Mouse (Mus musculus) limb, embryonic 14.5 days (tissue): ENCODE measurements at regions not wholly inside any gene's neighbourhood (a gene's known extent, or its start where the extent isn't known, plus 50 kb on each side); places are given as distances from the start of the nearest gene placed in this dataset.

Experiments used
- ATAC-seq: fragments of 200-750 bp; cut with Nextera tagmentation; 2 replicates; pipeline ENCODE4 v1.8.0; 2017; ENCODE audit warnings: low read depth, moderate number of reproducible peaks, moderate TSS enrichment; ENCODE audit not compliant: low FRiP score
- DNase-seq: peaks from one replicate; pipeline ENCODE4 v3.0.0-alpha.2; 2015; ENCODE audit warnings: low spot score
- H3K27ac ChIP-seq: fragments of 300-500 bp; sonication (generic); replicated peaks from 2 replicates; pipeline ENCODE4 v1.5.1; 2014; ENCODE audit warnings: low read depth, mild to moderate bottlenecking, low read length, moderate library complexity, mixed read lengths
- H3K27me3 ChIP-seq: fragments of 300-500 bp; sonication (generic); 2 replicates; pipeline ENCODE4 v1.6.1; 2014; ENCODE audit warnings: low read length, mixed read lengths; ENCODE audit not compliant: control insufficient read depth, insufficient read depth
- H3K36me3 ChIP-seq: fragments of 300-500 bp; sonication (generic); 2 replicates; pipeline ENCODE4 v1.6.1; 2014; ENCODE audit warnings: mild to moderate bottlenecking, low read length, moderate library complexity, mixed read lengths; ENCODE audit not compliant: control insufficient read depth, insufficient read depth
- H3K4me1 ChIP-seq: fragments of 300-500 bp; sonication (generic); 2 replicates; pipeline ENCODE4 v1.6.1; 2014; ENCODE audit warnings: antibody characterized with exemption, low read length, mixed read lengths; ENCODE audit not compliant: control insufficient read depth, insufficient read depth
- H3K4me2 ChIP-seq: fragments of 300-500 bp; sonication (generic); replicated peaks from 2 replicates; pipeline ENCODE4 v1.6.1; 2014; ENCODE audit warnings: low read depth, mild to moderate bottlenecking, low read length, moderate library complexity; ENCODE audit not compliant: severe bottlenecking
- H3K4me3 ChIP-seq: fragments of 300-500 bp; sonication (generic); replicated peaks from 2 replicates; pipeline ENCODE4 v1.5.1; 2014; ENCODE audit warnings: low read length
- H3K9ac ChIP-seq: fragments of 300-500 bp; sonication (generic); 2 replicates; pipeline ENCODE4 v1.6.1; 2014; ENCODE audit warnings: mild to moderate bottlenecking, low read depth, low read length, moderate library complexity; ENCODE audit not compliant: severe bottlenecking
- H3K9me3 ChIP-seq: fragments of 300-500 bp; sonication (generic); 2 replicates; pipeline ENCODE4 v1.6.1; 2016; ENCODE audit warnings: low read length; ENCODE audit not compliant: control insufficient read depth
- POLR2A ChIP-seq: fragments of 200-500 bp; IDR thresholded peaks from 2 replicates; pipeline ENCODE4 v1.8.0; 2012; ENCODE audit warnings: inconsistent platforms, mild to moderate bottlenecking, moderate library complexity, borderline replicate concordance; ENCODE audit not compliant: insufficient read depth, insufficient read length; ENCODE audit errors: extremely low read depth
- WGBS: fragments of 180-500 bp; shearing (Covaris S2); extraction: QIAGEN DNeasy Blood & Tissue Kit; methylation state at CpG from one replicate; pipeline ENCODE4 v1.1.7; 2014; 5-methylcytosine and 5-hydroxymethylcytosine counted together

DNA sequence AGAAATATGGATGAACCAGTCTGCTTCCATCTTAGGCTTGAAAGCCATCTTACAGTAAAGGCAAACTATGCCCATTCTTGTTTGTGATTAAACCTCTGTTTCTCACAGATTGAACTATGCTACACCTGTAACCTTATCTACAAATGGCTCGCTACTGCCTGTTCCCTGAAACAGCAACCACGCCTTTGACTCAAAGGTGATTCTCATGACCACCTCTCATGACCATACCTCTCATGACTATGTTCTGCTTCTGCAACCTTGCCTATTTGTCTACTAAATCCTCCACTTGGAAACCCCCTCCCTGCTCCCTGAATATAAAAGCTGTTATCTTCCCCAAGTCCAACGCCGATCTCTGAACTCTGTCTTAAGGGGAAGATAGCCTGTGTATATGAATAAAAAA lies 296.7 kb upstream of the Adgrl2 start:
- Histone ChIP-seq H3K4me2 (no peak overlapping the region), H3K9me3 (no peaks in the 10 kb centered on the region), H3K4me1 (no peaks in the 10 kb centered on the region), H3K36me3 (no peaks in the 10 kb centered on the region), H3K9ac (no peak overlapping the region), H3K4me3 (no peak overlapping the region), H3K27me3 (no peaks in the 10 kb centered on the region), H3K27ac (no peak overlapping the region)
- 93% methylated on average over 4 of the region's 4 CpGs for WGBS
- ATAC-seq (no peak), DNase-seq (no peak)
- TF ChIP-seq POLR2A, result no peak

DNA sequence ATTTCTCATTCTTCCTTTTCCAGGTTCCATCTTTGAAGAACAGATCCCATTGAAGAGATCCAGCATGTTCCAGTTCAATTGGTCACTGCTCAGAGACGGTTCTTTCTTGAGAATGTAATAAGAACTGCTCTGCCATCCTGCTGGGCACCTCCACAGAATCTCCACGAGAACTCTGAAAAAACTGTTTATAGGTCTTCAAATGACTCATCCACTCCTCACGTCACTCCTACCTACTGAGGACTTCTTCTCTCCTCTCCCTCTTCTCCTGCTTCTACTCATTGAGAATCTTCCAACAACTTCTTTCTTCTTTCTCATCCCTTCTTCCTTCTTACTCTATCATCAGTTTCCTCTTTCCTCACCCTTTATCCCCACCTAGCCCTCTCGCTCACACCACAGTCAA lies 294.6 kb upstream of the Adgrl2 start:
- no peak overlapping the region for H3K4me3 ChIP-seq
- ATAC-seq (no peak), DNase-seq (no peak)
- H3K4me2 ChIP-seq, result no peak overlapping the region
- H3K27me3 ChIP-seq, result no peaks in the 10 kb centered on the region
- H3K4me1 ChIP-seq, result no peaks in the 10 kb centered on the region
- 83% methylated on average over 4 of the region's 4 CpGs for WGBS
- no peaks in the 10 kb centered on the region for H3K9me3 ChIP-seq
- no peak overlapping the region for H3K9ac ChIP-seq
- TF ChIP-seq POLR2A, result no peak
- no peak overlapping the region for H3K27ac ChIP-seq
- H3K36me3 ChIP-seq, result no peaks in the 10 kb centered on the region

DNA sequence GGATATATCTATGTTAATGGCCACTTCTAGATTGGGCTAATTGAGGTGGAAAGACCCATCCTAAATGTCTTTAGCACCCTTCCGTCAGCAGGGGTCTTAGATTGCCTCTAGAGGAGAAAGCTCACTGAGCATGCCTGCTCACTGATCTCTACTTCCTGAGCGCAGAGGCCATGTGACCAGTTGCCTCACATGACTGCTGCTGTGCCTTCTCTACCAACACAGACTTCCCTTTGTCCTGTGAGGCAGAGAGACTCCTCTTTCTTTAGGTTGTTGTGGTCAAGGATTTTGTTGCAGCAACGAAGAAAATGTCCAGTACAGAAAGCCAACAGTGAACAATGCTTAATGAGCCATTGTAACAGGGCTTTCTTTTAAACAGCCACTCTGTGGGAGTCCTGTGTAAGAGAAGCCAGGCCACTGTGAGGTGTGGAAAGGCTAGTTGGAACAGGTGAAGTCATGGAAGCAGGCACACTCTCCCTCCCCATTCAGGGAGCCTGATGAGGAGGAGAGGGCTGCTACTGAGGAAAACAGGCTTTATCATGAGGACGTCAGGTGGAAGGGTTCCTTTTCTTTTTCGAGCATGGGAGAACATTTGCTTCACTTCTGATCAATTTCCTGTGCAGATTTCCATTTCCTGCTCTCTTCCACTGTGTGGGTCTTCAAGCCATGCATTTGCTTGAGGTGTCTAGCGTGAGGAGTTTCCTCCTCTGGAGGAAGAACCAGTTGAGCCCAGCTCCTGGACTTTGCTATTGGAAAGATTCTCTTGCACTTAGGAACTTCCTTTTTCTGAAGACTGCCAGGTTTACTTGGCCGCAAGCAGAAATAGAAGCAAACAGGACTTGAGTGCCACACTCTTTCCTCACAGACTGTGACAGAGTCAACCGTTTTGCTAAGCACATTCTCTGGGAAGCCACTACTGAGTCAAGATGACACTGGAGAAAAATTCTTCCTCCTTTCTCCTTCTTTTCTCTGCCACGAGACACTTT lies 290.7 kb upstream of the Adgrl2 start:
- ATAC-seq (no peak), DNase-seq (no peak)
- WGBS, result 80% methylated on average over 9 of the region's 9 CpGs
- no peak overlapping the region for H3K27ac ChIP-seq
- no peak overlapping the region for H3K4me2 ChIP-seq
- TF ChIP-seq POLR2A, result no peak
- no peaks in the 10 kb centered on the region for H3K4me1 ChIP-seq
- no peaks in the 10 kb centered on the region for H3K36me3 ChIP-seq
- H3K9ac ChIP-seq, result no peak overlapping the region
- no peaks in the 10 kb centered on the region for H3K27me3 ChIP-seq
- no peaks in the 10 kb centered on the region for H3K9me3 ChIP-seq
- H3K4me3 ChIP-seq, result no peak overlapping the region

DNA sequence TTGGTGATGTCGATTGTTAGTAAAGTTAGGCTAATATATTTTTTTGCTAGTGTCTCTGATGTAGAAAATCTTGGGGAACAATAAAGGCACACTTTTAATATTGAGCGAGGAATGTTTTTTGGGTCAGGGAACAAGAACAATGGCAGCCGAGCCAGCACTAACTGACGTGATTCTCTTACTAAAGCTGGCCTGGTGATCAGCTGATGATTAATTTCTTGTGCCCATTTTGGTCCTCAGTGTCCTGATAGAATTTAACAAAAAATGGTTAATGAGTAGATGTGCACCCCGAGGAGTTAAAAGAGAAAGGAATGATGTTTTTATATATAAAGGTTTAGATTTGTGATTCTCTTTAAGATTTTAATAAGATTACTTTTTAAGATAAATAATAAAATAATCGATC lies 289.0 kb upstream of the Adgrl2 start:
- Histone ChIP-seq H3K36me3 (no peaks in the 10 kb centered on the region), H3K27me3 (no peaks in the 10 kb centered on the region), H3K27ac (no peak overlapping the region), H3K9me3 (no peaks in the 10 kb centered on the region), H3K4me2 (no peak overlapping the region), H3K9ac (no peak overlapping the region), H3K4me3 (no peak overlapping the region), H3K4me1 (no peaks in the 10 kb centered on the region)
- TF ChIP-seq POLR2A, result no peak
- WGBS, result 88% methylated on average over 6 of the region's 6 CpGs
- ATAC-seq (no peak), DNase-seq (no peak)

DNA sequence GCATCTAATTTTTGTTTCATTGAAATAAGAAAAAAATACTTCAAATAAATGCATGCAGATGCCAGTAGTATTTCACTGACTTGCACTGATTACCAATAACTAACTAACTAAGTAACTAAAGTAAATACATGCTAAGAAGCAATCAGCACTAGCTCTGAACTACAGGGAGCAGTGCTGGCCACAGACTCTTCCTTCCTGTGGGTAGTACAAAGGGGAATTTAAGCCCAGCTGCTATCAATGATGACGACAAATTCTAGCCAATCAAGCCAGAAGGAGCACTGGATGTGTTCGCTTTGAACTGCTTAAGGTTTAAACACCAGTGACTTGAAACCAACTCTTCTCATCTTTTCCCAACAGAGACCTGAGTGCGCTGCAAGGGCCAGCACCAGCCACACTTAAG lies 287.5 kb upstream of the Adgrl2 start:
- no peak for ATAC-seq
- Histone ChIP-seq H3K4me3 (no peak overlapping the region), H3K4me2 (no peak overlapping the region), H3K36me3 (no peaks in the 10 kb centered on the region), H3K27ac (no peak overlapping the region), H3K4me1 (no peaks in the 10 kb centered on the region), H3K9me3 (no peaks in the 10 kb centered on the region), H3K27me3 (no peaks in the 10 kb centered on the region), H3K9ac (no peak overlapping the region)
- DNase-seq, result no peak
- no peak for TF ChIP-seq POLR2A
- WGBS, result 67% methylated on average over 3 of the region's 3 CpGs
